Mouse (Mus musculus) forebrain, embryonic 11.5 days (tissue): Measurements from ENCODE around the gene Hdac2. TPM values are rescaled to one million over a fixed set of nuclear protein-coding genes. Genes with fewer than 3 reads are reported as not detected.
A peak's percentile ranks its signal among the peaks of the same experiment; 100 is the strongest.

ENCODE experiments used
- ATAC-seq: fragments of 200-750 bp; cut with Nextera tagmentation; replicated peaks from 2 replicates; pipeline ENCODE4 v1.8.0; 2017; ENCODE audit warnings: moderate TSS enrichment; ENCODE audit not compliant: low FRiP score
- DNase-seq: peaks from one replicate; pipeline ENCODE4 v3.0.0-alpha.2; 2017; ENCODE audit warnings: low spot score
- H3K27ac ChIP-seq: fragments of 300-500 bp; sonication (generic); 2 replicates; pipeline ENCODE4 v1.5.1; 2014; ENCODE audit warnings: low read depth, low read length
- H3K27me3 ChIP-seq: fragments of 300-500 bp; sonication (generic); 2 replicates; pipeline ENCODE4 v1.6.1; 2014; ENCODE audit warnings: mild to moderate bottlenecking, low read length, mixed read lengths; ENCODE audit not compliant: control insufficient read depth, insufficient read depth
- H3K36me3 ChIP-seq: fragments of 300-500 bp; sonication (generic); 2 replicates; pipeline ENCODE4 v1.6.1; 2014; ENCODE audit warnings: mild to moderate bottlenecking, low read length, moderate library complexity, mixed read lengths; ENCODE audit not compliant: control insufficient read depth, insufficient read depth
- H3K4me1 ChIP-seq: fragments of 300-500 bp; sonication (generic); replicated peaks from 2 replicates; pipeline ENCODE4 v1.6.1; 2014; ENCODE audit warnings: low read length, mixed read lengths; ENCODE audit not compliant: control insufficient read depth, insufficient read depth
- H3K4me2 ChIP-seq: fragments of 300-500 bp; sonication (generic); 2 replicates; pipeline ENCODE4 v1.6.1; 2014; ENCODE audit warnings: low read depth, mild to moderate bottlenecking, low read length, moderate library complexity, mixed read lengths; ENCODE audit not compliant: severe bottlenecking
- H3K4me3 ChIP-seq: fragments of 300-500 bp; sonication (generic); 2 replicates; pipeline ENCODE4 v1.5.1; 2014; ENCODE audit warnings: low read depth, low read length
- H3K9ac ChIP-seq: fragments of 300-500 bp; sonication (generic); 2 replicates; pipeline ENCODE4 v1.6.1; 2014; ENCODE audit warnings: low read length
- H3K9me3 ChIP-seq: fragments of 300-500 bp; sonication (generic); 2 replicates; pipeline ENCODE4 v1.6.1; 2016; ENCODE audit warnings: low read length, mixed read lengths; ENCODE audit not compliant: control insufficient read depth
- WGBS: fragments of 180-500 bp; shearing (Covaris S2); extraction: QIAGEN DNeasy Blood & Tissue Kit; methylation state at CpG from one replicate; pipeline ENCODE4 v1.1.7; 2014; 5-methylcytosine and 5-hydroxymethylcytosine counted together
- polyA plus RNA-seq: library from polyadenylated mRNA; unstranded; fragments of >200 nt; fragmentation: Nextera tagmentation; extraction: Ambion mirVana; gene quantifications from 2 replicates; pipeline ENCODE4 v1.2.1, GENCODE M21; 2014

Hdac2 gene
- polyA plus RNA-seq, 1 experiment from 2014 or later, result 403 TPM

GRCm38 (mm10) chr10:36974676-36975520 lies 554 bp downstream of the Hdac2 start:
- ATAC-seq (peak; percentile 82), DNase-seq (peak; percentile 86)
- Histone ChIP-seq H3K27me3 (peaks cover 2% of the 10 kb centered on the region; the same call in 1 of the 2 replicates), H3K4me2 (peak overlapping the region; percentile 66), H3K9me3 (peaks cover 3% of the 10 kb centered on the region; the same call in 1 of the 2 replicates), H3K9ac (peak overlapping the region; percentile 98), H3K36me3 (peaks cover 2% of the 10 kb centered on the region; the same call in 1 of the 2 replicates), H3K4me1 (no peaks in the 10 kb centered on the region), H3K27ac (peak overlapping the region; percentile 97), H3K4me3 (peak overlapping the region; percentile 96)
- WGBS, result under 1% methylated on average over 48 of the region's 63 CpGs

GRCm38 (mm10) chr10:36981866-36982265 lies 7.5 kb downstream of the Hdac2 start:
- Histone ChIP-seq H3K27me3 (no peaks in the 10 kb centered on the region), H3K36me3 (peaks cover 2% of the 10 kb centered on the region; the same call in 1 of the 2 replicates)

GRCm38 (mm10) chr10:36992149-36992548 lies 17.8 kb downstream of the Hdac2 start:
- WGBS, result 98% methylated on average over 2 of the region's 2 CpGs
- Histone ChIP-seq H3K4me3 (no peak overlapping the region), H3K27me3 (no peaks in the 10 kb centered on the region), H3K4me2 (no peak overlapping the region), H3K9ac (no peak overlapping the region), H3K27ac (no peak overlapping the region), H3K9me3 (no peaks in the 10 kb centered on the region), H3K36me3 (peaks cover 19% of the 10 kb centered on the region), H3K4me1 (no peaks in the 10 kb centered on the region)
- ATAC-seq, result no peak
- DNase-seq, result no peak

More at GRCm38 (mm10) chr10:36981866-36982265, 7.5 kb downstream of the Hdac2 start:
- ATAC-seq (no peak), DNase-seq (no peak)
- H3K4me3 ChIP-seq, result no peak overlapping the region
- H3K9ac ChIP-seq, result no peak overlapping the region
- H3K4me1 ChIP-seq, result no peaks in the 10 kb centered on the region
- peaks cover 3% of the 10 kb centered on the region; the same call in 1 of the 2 replicates for H3K9me3 ChIP-seq
- H3K27ac ChIP-seq, result no peak overlapping the region
- 93% methylated on average over 4 of the region's 4 CpGs for WGBS
- no peak overlapping the region for H3K4me2 ChIP-seq

- Histone ChIP-seq H3K9me3 (no peaks in the 10 kb centered on the region), H3K9ac (no peak overlapping the region), H3K27ac (no peak overlapping the region), H3K27me3 (no peaks in the 10 kb centered on the region), H3K36me3 (peaks cover 16% of the 10 kb centered on the region; the same call in 1 of the 2 replicates), H3K4me2 (no peak overlapping the region), H3K4me3 (no peak overlapping the region), H3K4me1 (no peaks in the 10 kb centered on the region)
- no peak for ATAC-seq
- WGBS, result 91% methylated on average over 2 of the region's 2 CpGs
- no peak for DNase-seq
Measured at GRCm38 (mm10) chr10:37000839-37001238, 26.5 kb downstream of the Hdac2 start.

GRCm38 (mm10) chr10:37014274-37015107 lies 40.1 kb downstream of the Hdac2 start:
- no peaks in the 10 kb centered on the region for H3K27me3 ChIP-seq
- no peaks in the 10 kb centered on the region for H3K9me3 ChIP-seq
- no peaks in the 10 kb centered on the region for H3K4me1 ChIP-seq
- ATAC-seq (peak; percentile 88), DNase-seq (peak; percentile 74)
- no peak overlapping the region for H3K4me3 ChIP-seq
- no peaks in the 10 kb centered on the region for H3K36me3 ChIP-seq
- no peak overlapping the region for H3K27ac ChIP-seq
- 58% methylated on average over 8 of the region's 8 CpGs for WGBS
- no peak overlapping the region for H3K4me2 ChIP-seq
- H3K9ac ChIP-seq, result no peak overlapping the region

- whole genome bisulfite sequencing, result 64% methylated on average over 2 of the region's 2 CpGs
- Histone ChIP-seq H3K4me1 (no peaks in the 10 kb centered on the region), H3K9ac (no peak overlapping the region), H3K27me3 (no peaks in the 10 kb centered on the region), H3K36me3 (no peaks in the 10 kb centered on the region), H3K27ac (no peak overlapping the region), H3K4me3 (no peak overlapping the region), H3K9me3 (no peaks in the 10 kb centered on the region), H3K4me2 (no peak overlapping the region)
- DNase-seq (no peak), ATAC-seq (no peak)
Measured at GRCm38 (mm10) chr10:37015729-37016128, 41.4 kb downstream of the Hdac2 start.

GRCm38 (mm10) chr10:37016200-37016599 lies 41.9 kb downstream of the Hdac2 start:
- ATAC-seq, result no peak
- 87% methylated on average over 2 of the region's 2 CpGs for WGBS
- Histone ChIP-seq H3K9ac (no peak overlapping the region), H3K27me3 (no peaks in the 10 kb centered on the region), H3K36me3 (no peaks in the 10 kb centered on the region), H3K9me3 (no peaks in the 10 kb centered on the region), H3K27ac (no peak overlapping the region), H3K4me2 (no peak overlapping the region), H3K4me3 (no peak overlapping the region), H3K4me1 (no peaks in the 10 kb centered on the region)
- no peak for DNase-seq

GRCm38 (mm10) chr10:37024301-37024700 lies 50.0 kb downstream of the Hdac2 start:
- Histone ChIP-seq H3K4me3 (no peak overlapping the region), H3K27ac (no peak overlapping the region), H3K9ac (no peak overlapping the region), H3K9me3 (no peaks in the 10 kb centered on the region), H3K27me3 (no peaks in the 10 kb centered on the region), H3K4me1 (no peaks in the 10 kb centered on the region), H3K36me3 (no peaks in the 10 kb centered on the region), H3K4me2 (no peak overlapping the region)
- DNase-seq, result no peak
- ATAC-seq, result no peak
- WGBS, result 80% methylated on average over 1 of the region's 1 CpGs
